Mouse (Mus musculus) midbrain, embryonic 12.5 days (tissue): ENCODE results near the gene Papolb. TPM values are rescaled to one million over a fixed set of nuclear protein-coding genes. Genes with fewer than 3 reads are reported as not detected.

Experiments used
- ATAC-seq: fragments of 200-750 bp; cut with Nextera tagmentation; 2 replicates; pipeline ENCODE4 v1.8.0; 2017; ENCODE audit warnings: low read depth, moderate TSS enrichment, moderate library complexity; ENCODE audit not compliant: low FRiP score
- H3K27ac ChIP-seq: fragments of 300-500 bp; sonication (generic); replicated peaks from 2 replicates; pipeline ENCODE4 v1.5.1; 2016; ENCODE audit warnings: mild to moderate bottlenecking
- H3K27me3 ChIP-seq: fragments of 300-500 bp; sonication (generic); 2 replicates; pipeline ENCODE4 v1.6.1; 2016; ENCODE audit warnings: mild to moderate bottlenecking
- H3K36me3 ChIP-seq: fragments of 300-500 bp; sonication (generic); 2 replicates; pipeline ENCODE4 v1.6.1; 2016
- H3K4me1 ChIP-seq: fragments of 300-500 bp; sonication (generic); 2 replicates; pipeline ENCODE4 v1.6.1; 2016
- H3K4me2 ChIP-seq: fragments of 300-500 bp; sonication (generic); replicated peaks from 2 replicates; pipeline ENCODE4 v1.6.1; 2016; ENCODE audit warnings: mild to moderate bottlenecking, moderate library complexity
- H3K4me3 ChIP-seq: fragments of 300-500 bp; sonication (generic); 2 replicates; pipeline ENCODE4 v1.5.1; 2016; ENCODE audit warnings: mild to moderate bottlenecking
- H3K9ac ChIP-seq: fragments of 300-500 bp; sonication (generic); replicated peaks from 2 replicates; pipeline ENCODE4 v1.6.1; 2016; ENCODE audit warnings: mild to moderate bottlenecking, moderate library complexity
- H3K9me3 ChIP-seq: fragments of 300-500 bp; sonication (generic); 2 replicates; pipeline ENCODE4 v1.6.1; 2016; ENCODE audit warnings: mild to moderate bottlenecking
- WGBS: fragments of 180-500 bp; shearing (Covaris S2); methylation state at CpG from one replicate; pipeline ENCODE4 v1.1.7; 2016; 5-methylcytosine and 5-hydroxymethylcytosine counted together
- polyA plus RNA-seq: library from polyadenylated mRNA; unstranded; fragments of >200 nt; fragmentation: Nextera tagmentation; extraction: Ambion mirVana; gene quantifications from 2 replicates; pipeline ENCODE4 v1.2.1, GENCODE M21; 2016

The Papolb gene
- polyA plus RNA-seq, 1 experiment from 2014 or later: 0.29 TPM

GRCm38 (mm10) chr5:142509141-142510060 lies 20.5 kb downstream of the Papolb start:
- H3K27ac ChIP-seq: peak overlapping the region; percentile 43; the same call in 1 of the 2 replicates
- no peaks in the 10 kb centered on the region for H3K9me3 ChIP-seq
- peak overlapping the region; percentile 20 for H3K4me3 ChIP-seq
- peak overlapping the region; percentile 46 for H3K9ac ChIP-seq
- no peaks in the 10 kb centered on the region for H3K36me3 ChIP-seq
- 6% methylated on average over 15 of the region's 15 CpGs for WGBS
- no peaks in the 10 kb centered on the region for H3K27me3 ChIP-seq
- ATAC-seq: peak; percentile 34; the same call in 1 of the 2 replicates
- H3K4me1 ChIP-seq: peaks cover 13% of the 10 kb centered on the region
- H3K4me2 ChIP-seq: peak overlapping the region; percentile 46

DNA sequence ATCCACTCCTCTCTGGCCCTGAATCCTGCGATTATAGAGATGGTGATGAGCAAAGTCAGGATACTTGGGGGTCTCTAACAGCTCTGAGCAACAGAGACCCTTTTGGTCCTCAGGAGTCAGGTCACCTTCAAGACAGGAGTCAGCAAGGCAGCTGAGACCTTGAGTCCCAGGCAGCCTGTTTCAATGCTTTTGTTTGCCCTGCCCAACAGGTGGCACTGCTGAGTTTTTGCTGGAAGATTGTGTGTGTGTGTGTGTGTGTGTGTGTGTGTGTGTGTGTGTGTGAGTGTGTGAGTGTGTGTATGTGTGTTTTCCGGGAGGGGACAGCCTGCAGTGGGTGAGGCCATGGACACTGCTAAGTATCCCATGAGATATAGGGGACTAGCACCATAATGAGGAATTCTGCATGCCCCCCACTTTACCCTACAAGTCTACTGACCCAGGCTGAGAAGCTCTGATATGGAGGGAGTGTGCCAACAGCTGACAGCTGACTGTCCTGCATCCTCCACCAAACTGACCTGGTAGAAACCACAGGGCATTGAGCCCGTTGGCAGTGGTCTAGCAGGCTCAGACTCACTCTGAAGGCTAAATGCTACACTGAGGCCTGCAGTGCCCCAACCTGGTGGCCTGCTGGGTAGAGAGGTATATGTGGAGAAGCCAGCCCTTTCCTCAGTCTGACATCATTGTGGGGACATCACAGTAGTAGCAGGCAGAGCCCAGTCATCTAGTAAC lies 24.0 kb downstream of the Papolb start:
- Histone ChIP-seq H3K36me3 (no peaks in the 10 kb centered on the region), H3K4me2 (no peak overlapping the region), H3K27me3 (0 out of 2 replicates have a peak, but pooled peaks cover 7% of the 10 kb centered on the region), H3K9me3 (no peaks in the 10 kb centered on the region), H3K4me1 (peaks cover 13% of the 10 kb centered on the region), H3K4me3 (no peak overlapping the region), H3K9ac (no peak overlapping the region), H3K27ac (no peak overlapping the region)
- no peak for ATAC-seq
- 74% methylated on average over 3 of the region's 3 CpGs for WGBS

DNA sequence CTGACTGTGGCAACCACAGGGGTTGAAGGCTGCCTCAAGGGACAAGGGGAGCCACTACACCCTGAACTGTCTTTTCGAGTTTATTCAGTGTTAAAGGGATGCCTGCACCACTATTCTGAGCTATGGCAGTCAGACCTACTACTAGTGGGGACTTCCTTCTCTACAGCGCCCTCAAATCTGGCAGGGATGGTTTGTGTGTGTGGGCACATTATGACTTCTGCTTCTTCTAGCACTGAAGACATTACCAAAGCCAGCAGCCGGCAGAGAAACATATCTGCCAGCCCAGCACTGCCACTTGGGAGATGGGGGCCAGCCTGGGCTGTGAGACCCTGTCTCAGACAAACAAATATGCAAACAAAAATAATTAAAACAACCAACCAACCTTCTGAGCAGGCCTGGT lies 25.7 kb downstream of the Papolb start:
- Histone ChIP-seq H3K4me3 (no peak overlapping the region), H3K27ac (no peak overlapping the region), H3K27me3 (0 out of 2 replicates have a peak, but pooled peaks cover 8% of the 10 kb centered on the region), H3K9me3 (no peaks in the 10 kb centered on the region), H3K4me2 (no peak overlapping the region), H3K36me3 (no peaks in the 10 kb centered on the region), H3K4me1 (peaks cover 3% of the 10 kb centered on the region), H3K9ac (no peak overlapping the region)
- 87% methylated on average over 3 of the region's 3 CpGs for WGBS
- no peak for ATAC-seq

GRCm38 (mm10) chr5:142502414-142502813 lies 27.5 kb downstream of the Papolb start:
- no peak overlapping the region for H3K9ac ChIP-seq
- WGBS: 13% methylated on average over 3 of the region's 3 CpGs

DNA sequence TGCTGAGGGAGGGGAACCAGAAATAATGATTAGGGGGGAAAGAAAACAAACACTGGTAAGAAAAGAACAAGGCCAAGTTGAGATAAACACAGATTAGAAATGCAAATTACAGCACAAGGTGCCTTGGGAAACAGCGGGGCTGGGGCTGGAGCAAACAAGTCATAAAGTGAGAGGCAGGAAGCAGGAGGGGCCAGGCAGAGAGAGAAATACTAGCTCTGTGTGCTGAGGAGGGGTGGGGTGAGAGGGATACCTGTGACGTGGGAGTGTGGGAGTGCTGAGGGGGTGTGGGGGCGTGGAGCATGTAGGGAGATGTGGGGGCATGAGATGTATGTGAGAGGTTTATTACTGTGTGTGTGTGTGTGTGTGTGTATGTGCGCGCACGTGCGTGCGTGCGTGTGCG lies 29.0 kb downstream of the Papolb start:
- no peak overlapping the region for H3K27ac ChIP-seq
- H3K9me3 ChIP-seq: no peaks in the 10 kb centered on the region
- H3K4me2 ChIP-seq: no peak overlapping the region
- H3K27me3 ChIP-seq: 0 out of 2 replicates have a peak, but pooled peaks cover 8% of the 10 kb centered on the region
- no peaks in the 10 kb centered on the region for H3K4me1 ChIP-seq
- ATAC-seq: 0 out of 2 replicates have a peak, but pooled peaks have one; percentile 2
- no peaks in the 10 kb centered on the region for H3K36me3 ChIP-seq
- no peak overlapping the region for H3K9ac ChIP-seq
- no peak overlapping the region for H3K4me3 ChIP-seq
- 80% methylated on average over 10 of the region's 10 CpGs for WGBS

More at GRCm38 (mm10) chr5:142502414-142502813, 27.5 kb downstream of the Papolb start:
- ATAC-seq: peak; percentile 70; the same call in 1 of the 2 replicates
- 0 out of 2 replicates have a peak, but pooled peaks cover 8% of the 10 kb centered on the region for H3K27me3 ChIP-seq
- H3K9me3 ChIP-seq: no peaks in the 10 kb centered on the region
- no peaks in the 10 kb centered on the region for H3K36me3 ChIP-seq
- no peak overlapping the region for H3K27ac ChIP-seq
- no peak overlapping the region for H3K4me3 ChIP-seq
- no peaks in the 10 kb centered on the region for H3K4me1 ChIP-seq
- H3K4me2 ChIP-seq: no peak overlapping the region

- WGBS: 25% methylated on average over 3 of the region's 3 CpGs
- H3K9me3 ChIP-seq: no peaks in the 10 kb centered on the region
- H3K27me3 ChIP-seq: peaks cover 8% of the 10 kb centered on the region; the same call in 1 of the 2 replicates
- H3K4me3 ChIP-seq: no peak overlapping the region
- H3K4me2 ChIP-seq: no peak overlapping the region
- no peak overlapping the region for H3K9ac ChIP-seq
- H3K36me3 ChIP-seq: no peaks in the 10 kb centered on the region
- H3K27ac ChIP-seq: no peak overlapping the region
- 0 out of 2 replicates have a peak, but pooled peaks cover 6% of the 10 kb centered on the region for H3K4me1 ChIP-seq
- ATAC-seq: no peak
Measured at GRCm38 (mm10) chr5:142498964-142499363, 30.9 kb downstream of the Papolb start.

DNA sequence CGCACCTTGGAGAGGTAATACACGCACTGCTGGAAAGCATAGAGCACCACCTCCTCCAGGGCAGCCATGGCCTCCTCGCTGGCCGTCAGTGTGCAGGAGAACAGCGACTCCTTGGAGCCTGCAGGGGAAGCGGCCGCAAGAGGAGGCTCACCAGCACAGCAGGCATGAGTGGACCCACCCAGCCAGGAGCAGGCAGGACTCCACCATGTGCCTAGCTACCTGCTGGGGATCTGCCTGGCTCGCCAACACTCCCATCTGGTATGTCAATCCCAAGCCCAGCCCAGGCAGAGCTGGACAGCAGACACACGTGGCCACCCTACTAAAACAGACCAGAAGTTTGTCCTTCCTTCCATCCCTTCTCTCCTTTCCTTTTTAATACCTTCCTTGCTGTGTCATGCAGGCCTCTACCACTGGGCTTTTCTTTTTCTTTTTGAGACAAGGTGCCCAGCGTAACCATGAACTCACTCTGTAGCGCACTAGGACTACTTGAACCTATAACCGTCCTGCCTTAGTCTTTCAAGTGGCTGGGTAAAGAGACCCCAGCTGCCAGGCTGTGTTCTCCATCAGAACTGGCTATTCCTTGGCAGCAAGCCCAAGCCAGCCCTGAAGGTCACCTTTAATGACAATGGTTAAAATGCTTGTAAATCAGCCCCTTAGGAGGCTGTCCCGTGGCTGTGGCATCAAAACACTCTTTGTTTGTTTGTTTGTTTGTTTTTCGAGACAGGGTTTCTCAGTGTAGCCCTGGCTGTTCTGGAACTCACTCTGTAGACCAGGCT lies 34.4 kb downstream of the Papolb start:
- Histone ChIP-seq H3K4me2 (no peak overlapping the region), H3K36me3 (no peaks in the 10 kb centered on the region), H3K9me3 (no peaks in the 10 kb centered on the region), H3K9ac (no peak overlapping the region), H3K27ac (no peak overlapping the region), H3K4me3 (no peak overlapping the region), H3K27me3 (no peaks in the 10 kb centered on the region; the same call in 1 of the 2 replicates), H3K4me1 (0 out of 2 replicates have a peak, but pooled peaks cover 6% of the 10 kb centered on the region)
- WGBS: 62% methylated on average over 14 of the region's 14 CpGs
- no peak for ATAC-seq

GRCm38 (mm10) chr5:142493307-142493706 lies 36.6 kb downstream of the Papolb start:
- no peak overlapping the region for H3K9ac ChIP-seq
- H3K4me2 ChIP-seq: no peak overlapping the region
- no peaks in the 10 kb centered on the region for H3K36me3 ChIP-seq
- ATAC-seq: no peak
- 0 out of 2 replicates have a peak, but pooled peaks cover 6% of the 10 kb centered on the region for H3K4me1 ChIP-seq
- H3K27ac ChIP-seq: no peak overlapping the region
- WGBS: 90% methylated on average over 3 of the region's 3 CpGs
- H3K9me3 ChIP-seq: no peaks in the 10 kb centered on the region
- H3K27me3 ChIP-seq: no peaks in the 10 kb centered on the region; the same call in 1 of the 2 replicates
- H3K4me3 ChIP-seq: no peak overlapping the region

- H3K9me3 ChIP-seq: no peaks in the 10 kb centered on the region
- H3K36me3 ChIP-seq: no peaks in the 10 kb centered on the region
- no peak overlapping the region for H3K4me2 ChIP-seq
- H3K27me3 ChIP-seq: no peaks in the 10 kb centered on the region; the same call in 1 of the 2 replicates
- no peak for ATAC-seq
- H3K9ac ChIP-seq: no peak overlapping the region
- H3K4me1 ChIP-seq: no peaks in the 10 kb centered on the region
- H3K27ac ChIP-seq: no peak overlapping the region
- H3K4me3 ChIP-seq: no peak overlapping the region
- WGBS: 84% methylated on average over 9 of the region's 9 CpGs
Measured at GRCm38 (mm10) chr5:142489955-142490707, 39.7 kb downstream of the Papolb start.

GRCm38 (mm10) chr5:142486654-142487053 lies 43.2 kb downstream of the Papolb start:
- no peaks in the 10 kb centered on the region for H3K9me3 ChIP-seq
- H3K9ac ChIP-seq: 0 out of 2 replicates have a peak overlapping the region, but pooled peaks have one; percentile 4
- no peak overlapping the region for H3K4me3 ChIP-seq
- no peak overlapping the region for H3K27ac ChIP-seq
- H3K4me1 ChIP-seq: no peaks in the 10 kb centered on the region
- H3K4me2 ChIP-seq: no peak overlapping the region
- 71% methylated on average over 9 of the region's 9 CpGs for WGBS
- H3K36me3 ChIP-seq: no peaks in the 10 kb centered on the region
- no peaks in the 10 kb centered on the region for H3K27me3 ChIP-seq
- no peak for ATAC-seq

DNA sequence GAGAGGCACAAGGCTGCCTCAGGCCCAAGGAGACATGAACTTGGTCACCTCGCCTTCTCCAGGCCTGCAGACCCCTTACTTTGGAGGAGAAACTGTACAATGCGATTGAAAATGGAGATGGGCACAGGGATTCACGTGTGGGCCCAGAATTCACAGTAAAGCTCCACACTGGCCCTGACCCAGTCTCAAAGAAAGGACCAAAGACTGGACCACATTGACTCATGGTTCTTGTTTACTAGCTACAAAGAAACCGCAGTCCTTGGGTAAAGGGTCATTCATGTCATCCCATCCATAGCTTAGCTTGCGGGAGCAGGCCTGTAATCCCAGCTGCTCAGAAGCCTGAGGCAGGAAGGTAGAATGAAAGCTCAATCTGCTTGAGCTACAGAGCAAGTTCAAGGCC lies 46.3 kb downstream of the Papolb start:
- WGBS: 86% methylated on average over 5 of the region's 5 CpGs
- Histone ChIP-seq H3K27me3 (no peaks in the 10 kb centered on the region), H3K27ac (no peak overlapping the region), H3K9me3 (no peaks in the 10 kb centered on the region), H3K4me2 (no peak overlapping the region), H3K9ac (no peak overlapping the region), H3K4me1 (peaks cover 3% of the 10 kb centered on the region), H3K36me3 (no peaks in the 10 kb centered on the region), H3K4me3 (no peak overlapping the region)
- no peak for ATAC-seq
